In genomic region chr13:101062582-101062981, GRCm38 (mm10) we compare ENCODE assay signal across 11 mouse cellular contexts.
DNase-seq lines count a peak whose midpoint lies in the region; ATAC-seq and TF ChIP-seq lines count a peak whose summit lies in the region.
"Had no signal": no experiment of that assay in that cellular context is flagged by ENCODE, and none has a peak within 500 bp of the region (broad histone marks: within the 10 kb centered on the region; RNA-seq: fewer than 3 reads in every experiment).

No protein-coding gene starts in this region.

- intact Hi-C loops in left cerebral cortex, postnatal 14 days (cut with DNase I), result no loop called here

- no peaks in the 10 kb centered on the region for H3K27me3 ChIP-seq in lung, embryonic 14.5 days (ENCODE audit: insufficient read depth, low read length)
- H3K27me3 ChIP-seq: neural tube, embryonic 12.5 days; Patski had no signal

- no peak overlapping the region for H3K4me2 ChIP-seq in lung, embryonic 14.5 days
- H3K4me2 ChIP-seq: neural tube, embryonic 12.5 days had no signal

- no peaks in the 10 kb centered on the region for H3K4me1 ChIP-seq in lung, embryonic 14.5 days (ENCODE audit: insufficient read depth)

- no peaks in the 10 kb centered on the region for H3K9me3 ChIP-seq in lung, embryonic 14.5 days (ENCODE audit: low read depth, low read length)
- H3K9me3 ChIP-seq: neural tube, embryonic 12.5 days had no signal

- no peak overlapping the region for H3K9ac ChIP-seq in lung, embryonic 14.5 days
- H3K9ac ChIP-seq: neural tube, embryonic 12.5 days had no signal

- ATAC-seq in lung, embryonic 14.5 days (ENCODE audit: insufficient read depth), result peak; percentile 11; the same call in 1 of the 2 replicates
- ATAC-seq: Patski had no signal

- H3K27ac ChIP-seq in lung, embryonic 14.5 days (ENCODE audit: low read depth), result no peak overlapping the region
- H3K27ac ChIP-seq: neural tube, embryonic 12.5 days had no signal

- TF ChIP-seq CTCF in lung, embryonic 14.5 days (IDR thresholded peaks at IDR 0.05; ENCODE audit: low read depth), result no peak

- DNase-seq in adrenal gland, adult (ENCODE audit: inconsistent age in 2 of 2, low spot score in 1 of 2), result peak; percentile 11 to 32
- DNase-seq in adrenal gland, postnatal 4 days (ENCODE audit: low spot score in 2 of 2), result no peak
- peak; percentile 43 for DNase-seq in lung, embryonic 14.5 days
- no peak for DNase-seq in lung, postnatal 25 days (ENCODE audit: low spot score)
- peak; percentile 30 for DNase-seq in mesoderm, embryonic 11.5 days (ENCODE audit: low read depth, low spot score)
- no peak for DNase-seq in B cell, adult 2 months
- DNase-seq in left cerebral cortex, postnatal 14 days (ENCODE audit: low spot score in 2 of 2), result no peak
- DNase-seq in frontal cortex, postnatal 36 days (ENCODE audit: low spot score in 2 of 2), result no peak
- DNase-seq: cerebellum, adult 18-20 months had no signal

- WGBS in lung, embryonic 14.5 days, result 38% methylated on average over 8 of the region's 8 CpGs

- no peaks in the 10 kb centered on the region for H3K36me3 ChIP-seq in lung, embryonic 14.5 days (ENCODE audit: insufficient read depth)
- H3K36me3 ChIP-seq: neural tube, embryonic 12.5 days had no signal

- H3K4me3 ChIP-seq in lung, embryonic 14.5 days (ENCODE audit: low read depth, low read length), result no peak overlapping the region
- H3K4me3 ChIP-seq: neural tube, embryonic 12.5 days had no signal

Comparison
In these comparisons a context has a peak if more than half of its experiments do, and no peak if none do; other contexts are left out.
1. DNase-seq: peak in adrenal gland, adult (2 of 2), lung, embryonic 14.5 days (single experiment) and mesoderm, embryonic 11.5 days (single experiment); none in adrenal gland, postnatal 4 days (0 of 2), lung, postnatal 25 days (single experiment), B cell, adult 2 months (0 of 2), left cerebral cortex, postnatal 14 days (0 of 2) and frontal cortex, postnatal 36 days (0 of 2).